Mouse (Mus musculus): ENCODE results near the gene Akap1. TPM values are rescaled to one million over a fixed set of nuclear protein-coding genes. Genes with fewer than 3 reads are reported as not detected.

The Akap1 gene
- polyA plus RNA-seq, 1 experiment, result 48.2 TPM

DNA sequence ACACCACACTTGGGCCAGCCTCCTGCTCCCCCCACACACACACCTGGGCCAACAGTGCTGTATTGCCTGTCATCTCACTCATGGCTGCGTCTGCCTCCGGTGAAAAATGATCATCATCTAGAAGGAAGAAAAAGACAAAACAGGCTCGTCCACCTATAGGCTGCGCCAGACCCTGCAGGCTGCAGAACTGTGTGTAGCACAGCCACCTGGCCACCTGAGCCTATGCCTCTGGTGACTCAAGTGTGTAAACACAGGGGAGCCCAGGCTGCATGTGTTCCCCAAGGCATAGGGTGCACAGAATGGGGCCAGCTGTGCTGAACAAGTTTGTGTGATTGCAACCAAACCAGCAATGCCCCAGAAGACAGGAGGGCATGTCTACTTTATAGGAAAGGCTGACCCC lies 31.3 kb downstream of the Akap1 start:
- H3K36me3 ChIP-seq (ENCODE audit: control insufficient read depth, insufficient read depth, low read length, poor library complexity, severe bottlenecking), result peaks cover 60% of the 10 kb centered on the region
- TF ChIP-seq POLR2A (IDR thresholded peaks at IDR 0.05; ENCODE audit: insufficient read depth, low read length), result no peak
- no peak for TF ChIP-seq EP300 (IDR thresholded peaks at IDR 0.05; ENCODE audit: insufficient read depth, low read depth, low read length)
- TF ChIP-seq CTCF (IDR thresholded peaks at IDR 0.05; ENCODE audit: low read depth, low read length), result no peak

DNA sequence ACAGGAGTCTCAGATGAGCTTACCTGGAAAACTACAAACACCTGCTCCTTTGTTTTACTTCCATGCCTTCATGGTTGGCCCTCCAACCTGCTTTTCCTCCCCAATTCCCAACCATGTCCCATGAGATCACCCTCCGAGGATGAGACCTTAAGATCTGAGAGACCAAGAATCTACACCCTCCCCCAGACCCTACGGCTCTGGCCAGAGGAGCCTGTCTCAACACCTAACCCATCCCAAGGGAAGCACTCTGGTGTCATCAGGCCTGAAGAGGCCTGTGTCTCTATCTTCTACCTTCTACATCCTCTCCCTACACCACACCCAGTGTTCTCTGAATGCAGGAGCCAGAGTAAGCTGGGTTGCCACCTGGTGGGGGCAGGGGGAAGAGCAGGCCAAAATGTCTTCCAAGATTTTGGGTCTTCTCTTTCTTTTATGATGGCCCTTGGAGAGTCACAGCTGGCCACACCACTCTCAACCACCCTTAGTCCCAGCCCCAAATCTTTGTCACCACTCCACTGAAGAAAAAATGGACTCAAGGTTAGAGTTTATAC lies 34.1 kb downstream of the Akap1 start:
- H3K27me3 ChIP-seq (ENCODE audit: control insufficient read depth, insufficient read depth, low read length, poor library complexity, severe bottlenecking), result no peaks in the 10 kb centered on the region
- no peak overlapping the region for H3K9ac ChIP-seq (ENCODE audit: low read depth, poor library complexity, severe bottlenecking)
- H3K27ac ChIP-seq (ENCODE audit: insufficient read depth, low read length), result no peak overlapping the region
- no peaks in the 10 kb centered on the region for H3K9me3 ChIP-seq (replicated peaks; ENCODE audit: control insufficient read depth, insufficient read depth, low read length, poor library complexity, severe bottlenecking)
- H3K4me3 ChIP-seq (ENCODE audit: low read depth, low read length), result no peak overlapping the region
- no peaks in the 10 kb centered on the region for H3K4me1 ChIP-seq (ENCODE audit: control insufficient read depth, insufficient read depth, low read length)
- H3K36me3 ChIP-seq (ENCODE audit: control insufficient read depth, insufficient read depth, low read length, poor library complexity, severe bottlenecking), result peaks cover 39% of the 10 kb centered on the region
- no peak for TF ChIP-seq POLR2A (IDR thresholded peaks at IDR 0.05; ENCODE audit: insufficient read depth, low read length)
- TF ChIP-seq CTCF (IDR thresholded peaks at IDR 0.05; ENCODE audit: low read depth, low read length), result peak; percentile 70

More for the DNA sequence above, 31.3 kb downstream of the Akap1 start:
- Histone ChIP-seq H3K9ac (ENCODE audit: low read depth, poor library complexity, severe bottlenecking) (no peak overlapping the region), H3K27ac (ENCODE audit: insufficient read depth, low read length) (no peak overlapping the region), H3K4me3 (ENCODE audit: low read depth, low read length) (no peak overlapping the region), H3K4me1 (ENCODE audit: control insufficient read depth, insufficient read depth, low read length) (no peaks in the 10 kb centered on the region), H3K27me3 (ENCODE audit: control insufficient read depth, insufficient read depth, low read length, poor library complexity, severe bottlenecking) (no peaks in the 10 kb centered on the region), H3K9me3 (replicated peaks; ENCODE audit: control insufficient read depth, insufficient read depth, low read length, poor library complexity, severe bottlenecking) (no peaks in the 10 kb centered on the region)

DNA sequence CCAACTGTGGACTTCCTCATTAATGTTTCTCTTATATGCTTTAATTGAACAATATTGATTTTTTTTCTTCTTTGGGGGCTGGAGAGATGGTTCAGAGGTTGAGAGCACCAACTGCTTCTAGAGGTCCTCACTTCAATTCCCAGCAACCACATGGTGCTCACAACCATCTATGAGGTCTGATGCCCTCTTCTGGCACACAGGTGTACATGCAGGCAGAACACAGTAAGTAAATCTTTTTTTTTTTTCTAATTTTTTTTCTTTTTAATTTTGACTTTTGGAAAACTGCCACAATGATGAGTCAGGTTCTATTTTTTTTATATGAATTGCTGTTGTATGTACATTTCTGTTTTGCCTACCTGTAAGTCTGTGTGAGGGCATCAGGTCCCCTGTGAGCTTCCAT lies 35.9 kb downstream of the Akap1 start:
- Histone ChIP-seq H3K4me3 (ENCODE audit: low read depth, low read length) (no peak overlapping the region), H3K4me1 (ENCODE audit: control insufficient read depth, insufficient read depth, low read length) (no peaks in the 10 kb centered on the region), H3K9ac (ENCODE audit: low read depth, poor library complexity, severe bottlenecking) (no peak overlapping the region), H3K9me3 (replicated peaks; ENCODE audit: control insufficient read depth, insufficient read depth, low read length, poor library complexity, severe bottlenecking) (no peaks in the 10 kb centered on the region), H3K36me3 (ENCODE audit: control insufficient read depth, insufficient read depth, low read length, poor library complexity, severe bottlenecking) (peaks cover 22% of the 10 kb centered on the region), H3K27me3 (ENCODE audit: control insufficient read depth, insufficient read depth, low read length, poor library complexity, severe bottlenecking) (no peaks in the 10 kb centered on the region), H3K27ac (ENCODE audit: insufficient read depth, low read length) (no peak overlapping the region)
- TF ChIP-seq EP300 (IDR thresholded peaks at IDR 0.05; ENCODE audit: insufficient read depth, low read depth, low read length) (no peak), CTCF (IDR thresholded peaks at IDR 0.05; ENCODE audit: low read depth, low read length) (peak; percentile 32)

DNA sequence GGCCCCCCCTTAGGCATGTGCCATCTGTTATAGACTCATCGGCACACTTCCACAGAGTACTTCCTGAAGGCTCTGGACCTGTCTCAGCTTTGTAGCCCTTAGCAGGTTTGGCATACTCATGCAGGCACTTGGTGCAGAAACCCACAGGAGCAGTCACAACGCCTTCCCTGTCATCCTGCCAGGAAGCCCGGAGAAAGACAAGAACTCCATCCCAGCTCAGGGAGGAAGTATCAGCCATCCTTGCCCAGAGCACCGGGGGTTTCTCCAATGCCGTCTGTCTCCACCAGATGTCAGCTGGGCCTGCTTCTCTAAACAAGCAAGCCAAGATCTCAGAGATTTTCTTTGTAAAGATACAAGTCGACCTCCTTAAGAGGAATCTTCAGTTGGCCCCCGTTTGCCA lies 38.5 kb downstream of the Akap1 start:
- Histone ChIP-seq H3K9ac (ENCODE audit: low read depth, poor library complexity, severe bottlenecking) (no peak overlapping the region), H3K4me1 (ENCODE audit: control insufficient read depth, insufficient read depth, low read length) (no peaks in the 10 kb centered on the region), H3K4me3 (ENCODE audit: low read depth, low read length) (no peak overlapping the region), H3K36me3 (ENCODE audit: control insufficient read depth, insufficient read depth, low read length, poor library complexity, severe bottlenecking) (peaks cover 1% of the 10 kb centered on the region), H3K27ac (ENCODE audit: insufficient read depth, low read length) (no peak overlapping the region), H3K9me3 (replicated peaks; ENCODE audit: control insufficient read depth, insufficient read depth, low read length, poor library complexity, severe bottlenecking) (no peaks in the 10 kb centered on the region), H3K27me3 (ENCODE audit: control insufficient read depth, insufficient read depth, low read length, poor library complexity, severe bottlenecking) (no peaks in the 10 kb centered on the region)
- TF ChIP-seq CTCF (IDR thresholded peaks at IDR 0.05; ENCODE audit: low read depth, low read length) (peak; percentile 5), POLR2A (IDR thresholded peaks at IDR 0.05; ENCODE audit: insufficient read depth, low read length) (no peak)

DNA sequence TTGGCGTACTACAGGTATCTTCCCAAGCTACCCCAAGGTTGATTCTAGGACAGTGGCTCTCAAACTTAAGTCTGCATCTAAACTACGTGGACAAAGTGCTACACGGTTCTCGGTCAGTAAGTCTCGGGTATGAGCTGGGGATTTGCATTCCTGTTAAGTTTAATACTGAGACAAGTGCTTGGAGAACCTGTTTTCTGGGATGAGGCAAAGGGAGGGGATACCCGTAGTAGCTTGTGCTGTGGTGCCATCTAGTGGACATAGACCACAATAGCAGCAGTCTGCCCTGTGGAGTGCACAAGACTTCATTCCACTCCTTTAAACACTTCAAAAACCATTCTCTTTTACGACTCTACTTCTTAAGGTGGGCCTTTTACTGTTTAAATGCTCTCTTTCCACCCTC lies 41.4 kb downstream of the Akap1 start:
- Histone ChIP-seq H3K27me3 (ENCODE audit: control insufficient read depth, insufficient read depth, low read length, poor library complexity, severe bottlenecking) (no peaks in the 10 kb centered on the region), H3K9me3 (replicated peaks; ENCODE audit: control insufficient read depth, insufficient read depth, low read length, poor library complexity, severe bottlenecking) (no peaks in the 10 kb centered on the region), H3K9ac (ENCODE audit: low read depth, poor library complexity, severe bottlenecking) (0 out of 2 replicates have a peak overlapping the region, but pooled peaks have one; percentile 20), H3K36me3 (ENCODE audit: control insufficient read depth, insufficient read depth, low read length, poor library complexity, severe bottlenecking) (no peaks in the 10 kb centered on the region), H3K4me1 (ENCODE audit: control insufficient read depth, insufficient read depth, low read length) (peaks cover 4% of the 10 kb centered on the region), H3K4me3 (ENCODE audit: low read depth, low read length) (peak overlapping the region; percentile 65), H3K27ac (ENCODE audit: insufficient read depth, low read length) (no peak overlapping the region)
- TF ChIP-seq EP300 (IDR thresholded peaks at IDR 0.05; ENCODE audit: insufficient read depth, low read depth, low read length) (no peak), CTCF (IDR thresholded peaks at IDR 0.05; ENCODE audit: low read depth, low read length) (peak; percentile 80)

DNA sequence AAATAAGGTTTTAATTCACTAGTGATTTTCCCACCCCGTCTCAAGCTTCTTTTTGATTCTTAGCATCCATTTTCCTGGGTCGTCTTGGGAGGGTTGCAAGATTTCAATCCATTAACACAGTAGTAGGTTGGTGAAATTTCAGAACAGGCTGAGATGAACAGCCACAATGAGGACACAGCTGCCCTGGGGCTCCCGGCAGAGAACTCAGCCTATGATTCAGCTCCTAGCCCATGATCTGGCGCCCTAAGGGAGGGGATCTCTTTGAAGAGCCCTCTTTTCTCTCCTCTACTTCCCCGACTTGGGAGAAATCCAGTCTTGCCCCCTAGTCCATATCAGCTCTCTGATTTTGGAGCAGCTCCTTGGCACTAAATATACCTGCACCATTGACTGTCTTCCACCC lies 41.9 kb downstream of the Akap1 start:
- H3K9ac ChIP-seq (ENCODE audit: low read depth, poor library complexity, severe bottlenecking), result 0 out of 2 replicates have a peak overlapping the region, but pooled peaks have one; percentile 20
- no peak overlapping the region for H3K4me3 ChIP-seq (ENCODE audit: low read depth, low read length)
- no peaks in the 10 kb centered on the region for H3K27me3 ChIP-seq (ENCODE audit: control insufficient read depth, insufficient read depth, low read length, poor library complexity, severe bottlenecking)
- no peak overlapping the region for H3K27ac ChIP-seq (ENCODE audit: insufficient read depth, low read length)
- H3K9me3 ChIP-seq (replicated peaks; ENCODE audit: control insufficient read depth, insufficient read depth, low read length, poor library complexity, severe bottlenecking), result no peaks in the 10 kb centered on the region
- H3K4me1 ChIP-seq (ENCODE audit: control insufficient read depth, insufficient read depth, low read length), result peaks cover 4% of the 10 kb centered on the region
- no peak for TF ChIP-seq EP300 (IDR thresholded peaks at IDR 0.05; ENCODE audit: insufficient read depth, low read depth, low read length)
- no peak for TF ChIP-seq CTCF (IDR thresholded peaks at IDR 0.05; ENCODE audit: low read depth, low read length)
- no peaks in the 10 kb centered on the region for H3K36me3 ChIP-seq (ENCODE audit: control insufficient read depth, insufficient read depth, low read length, poor library complexity, severe bottlenecking)
